Mouse (Mus musculus): ENCODE results near the gene Tssk6. TPM values are rescaled to one million over a fixed set of nuclear protein-coding genes. Genes with fewer than 3 reads are reported as not detected.

Tssk6 gene
- polyA plus RNA-seq, 1 experiment from 2014 or later: 4.2 TPM

DNA sequence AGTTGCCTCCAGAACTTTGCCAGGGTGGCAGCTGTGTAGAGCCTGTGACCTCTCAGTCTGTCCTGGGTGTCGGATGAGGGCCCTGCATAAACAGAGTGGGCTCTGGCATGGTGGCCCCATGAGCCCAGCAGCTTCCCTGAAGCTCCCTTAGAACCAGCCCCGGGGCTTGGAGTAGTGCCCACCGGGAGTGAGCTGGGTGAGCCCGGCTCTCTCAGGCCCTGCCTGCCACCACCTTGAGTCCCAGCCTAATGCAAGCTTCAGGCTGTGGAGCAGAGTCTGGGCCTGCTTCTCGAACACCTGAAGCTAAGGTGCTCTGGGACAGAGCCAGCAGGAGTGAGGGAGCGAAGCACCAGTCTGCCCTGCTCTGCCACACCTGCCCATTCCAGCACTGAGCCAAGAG lies 31.1 kb upstream of the Tssk6 start:
- Histone ChIP-seq H3K9me3 (ENCODE audit: control insufficient read depth, low read length) (no peaks in the 10 kb centered on the region), H3K4me3 (ENCODE audit: low read depth, low read length) (no peak overlapping the region), H3K36me3 (ENCODE audit: control insufficient read depth, insufficient read depth, low read length) (no peaks in the 10 kb centered on the region), H3K27ac (ENCODE audit: low read depth, low read length) (no peak overlapping the region), H3K9ac (ENCODE audit: low read depth, low read length) (no peak overlapping the region), H3K4me1 (replicated peaks; ENCODE audit: control insufficient read depth, insufficient read depth, low read length) (no peaks in the 10 kb centered on the region), H3K4me2 (replicated peaks; ENCODE audit: low read depth, low read length) (no peak overlapping the region), H3K27me3 (ENCODE audit: control insufficient read depth, insufficient read depth, low read length) (no peaks in the 10 kb centered on the region)
- 96% methylated on average over 6 of the region's 6 CpGs for WGBS
- no peak for ATAC-seq (ENCODE audit: low FRiP score)
- no peak for DNase-seq (ENCODE audit: low spot score)

DNA sequence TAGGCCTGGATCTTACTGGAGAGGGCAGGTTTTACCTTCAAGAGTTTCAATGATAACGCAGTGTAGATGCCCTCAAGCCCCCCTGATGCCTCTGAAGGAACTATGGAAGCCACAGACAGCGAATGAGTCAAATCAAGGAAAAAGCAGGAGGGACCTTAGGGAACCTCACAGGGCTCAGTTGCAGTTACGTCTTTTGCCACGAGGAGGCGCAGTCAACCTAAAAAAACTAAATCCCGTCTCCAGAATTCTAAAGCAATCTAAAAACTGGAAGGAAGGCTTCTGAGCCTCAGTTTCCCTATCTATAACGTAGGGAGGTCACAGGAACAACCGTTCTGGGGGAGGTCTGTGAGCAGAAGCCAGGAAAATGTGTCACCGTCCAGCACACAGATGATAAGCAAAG lies 27.8 kb upstream of the Tssk6 start:
- ATAC-seq (ENCODE audit: low FRiP score): no peak
- 12% methylated on average over 9 of the region's 9 CpGs for WGBS
- H3K4me1 ChIP-seq (replicated peaks; ENCODE audit: control insufficient read depth, insufficient read depth, low read length): no peaks in the 10 kb centered on the region
- H3K9ac ChIP-seq (ENCODE audit: low read depth, low read length): no peak overlapping the region
- H3K27ac ChIP-seq (ENCODE audit: low read depth, low read length): no peak overlapping the region
- H3K27me3 ChIP-seq (ENCODE audit: control insufficient read depth, insufficient read depth, low read length): peaks cover 6% of the 10 kb centered on the region
- H3K4me2 ChIP-seq (replicated peaks; ENCODE audit: low read depth, low read length): no peak overlapping the region
- H3K36me3 ChIP-seq (ENCODE audit: control insufficient read depth, insufficient read depth, low read length): no peaks in the 10 kb centered on the region
- H3K9me3 ChIP-seq (ENCODE audit: control insufficient read depth, low read length): no peaks in the 10 kb centered on the region
- no peak overlapping the region for H3K4me3 ChIP-seq (ENCODE audit: low read depth, low read length)
- peak; percentile 86 for DNase-seq (ENCODE audit: low spot score)

DNA sequence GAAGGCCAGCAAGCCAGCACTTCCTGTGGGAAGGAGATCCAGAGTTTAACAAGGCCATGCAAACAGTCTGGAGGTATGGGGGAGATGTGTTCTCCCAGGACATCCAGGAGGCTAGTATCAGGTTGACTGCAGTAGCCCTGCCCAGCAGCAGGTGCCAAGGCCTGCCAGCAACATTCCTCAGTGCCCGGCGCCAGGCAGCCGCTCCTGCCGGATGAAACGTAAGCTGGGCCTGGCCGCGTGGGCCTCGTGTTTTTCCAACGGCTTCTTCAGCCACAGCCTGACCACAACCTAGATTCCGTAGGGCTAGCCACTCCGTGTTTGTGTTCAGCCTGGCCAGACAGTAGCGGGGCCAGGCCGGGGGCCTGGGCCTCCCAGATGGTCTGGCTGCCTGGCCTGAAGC lies 27.3 kb upstream of the Tssk6 start:
- no peaks in the 10 kb centered on the region for H3K4me1 ChIP-seq (replicated peaks; ENCODE audit: control insufficient read depth, insufficient read depth, low read length)

DNA sequence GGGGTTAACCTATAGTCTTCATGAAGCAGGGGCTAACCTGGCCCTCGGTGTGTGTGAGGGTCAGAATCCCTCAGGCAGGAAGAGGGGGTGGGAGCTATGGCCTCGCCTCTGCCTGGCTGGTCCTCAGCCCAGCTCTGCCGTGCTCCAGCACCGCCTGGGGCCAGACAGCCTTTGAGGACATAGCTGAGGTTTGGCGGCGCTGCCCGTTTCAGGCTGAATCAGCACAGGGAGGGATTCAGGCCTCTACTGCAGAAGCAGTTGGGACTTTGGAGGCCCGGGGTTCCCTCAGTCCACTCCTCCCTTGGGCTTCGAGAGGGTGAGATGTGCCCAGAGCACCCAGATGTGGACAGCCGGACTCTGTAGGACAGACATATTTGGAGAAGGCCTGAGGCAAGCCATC lies 25.9 kb upstream of the Tssk6 start:
- Histone ChIP-seq H3K9me3 (ENCODE audit: control insufficient read depth, low read length) (no peaks in the 10 kb centered on the region), H3K27me3 (ENCODE audit: control insufficient read depth, insufficient read depth, low read length) (peaks cover 26% of the 10 kb centered on the region), H3K36me3 (ENCODE audit: control insufficient read depth, insufficient read depth, low read length) (no peaks in the 10 kb centered on the region), H3K4me3 (ENCODE audit: low read depth, low read length) (no peak overlapping the region), H3K4me1 (replicated peaks; ENCODE audit: control insufficient read depth, insufficient read depth, low read length) (no peaks in the 10 kb centered on the region), H3K9ac (ENCODE audit: low read depth, low read length) (no peak overlapping the region), H3K27ac (ENCODE audit: low read depth, low read length) (no peak overlapping the region), H3K4me2 (replicated peaks; ENCODE audit: low read depth, low read length) (no peak overlapping the region)
- ATAC-seq (ENCODE audit: low FRiP score): no peak
- no peak for DNase-seq (ENCODE audit: low spot score)
- WGBS: 44% methylated on average over 10 of the region's 10 CpGs

More for the DNA sequence above, 27.3 kb upstream of the Tssk6 start:
- no peak overlapping the region for H3K9ac ChIP-seq (ENCODE audit: low read depth, low read length)
- ATAC-seq (ENCODE audit: low FRiP score) (no peak), DNase-seq (ENCODE audit: low spot score) (no peak)
- peaks cover 11% of the 10 kb centered on the region for H3K27me3 ChIP-seq (ENCODE audit: control insufficient read depth, insufficient read depth, low read length)
- H3K4me3 ChIP-seq (ENCODE audit: low read depth, low read length): no peak overlapping the region
- no peak overlapping the region for H3K27ac ChIP-seq (ENCODE audit: low read depth, low read length)
- H3K9me3 ChIP-seq (ENCODE audit: control insufficient read depth, low read length): no peaks in the 10 kb centered on the region
- WGBS: 88% methylated on average over 13 of the region's 13 CpGs
- H3K4me2 ChIP-seq (replicated peaks; ENCODE audit: low read depth, low read length): no peak overlapping the region
- no peaks in the 10 kb centered on the region for H3K36me3 ChIP-seq (ENCODE audit: control insufficient read depth, insufficient read depth, low read length)

DNA sequence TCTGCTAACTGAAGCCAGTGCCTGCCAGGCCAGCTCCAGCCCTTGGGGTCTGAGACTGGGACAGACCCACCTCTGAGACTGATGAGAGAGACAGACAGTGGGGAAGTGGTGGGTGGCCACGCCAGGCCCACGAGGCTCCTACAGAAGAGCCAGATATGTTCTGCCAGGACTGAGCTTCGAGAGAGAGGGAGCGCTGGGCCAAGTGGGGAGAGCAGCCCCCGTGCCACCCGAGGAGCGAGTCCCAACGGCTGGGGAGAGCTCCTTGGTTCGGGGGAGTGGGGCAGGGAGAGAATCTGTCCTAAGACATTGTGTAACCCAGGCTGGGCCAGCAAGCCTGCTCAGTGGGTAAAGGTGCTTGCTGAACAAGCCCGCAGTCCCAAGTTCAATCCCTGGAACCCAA lies 25.0 kb upstream of the Tssk6 start:
- ATAC-seq (ENCODE audit: low FRiP score) (no peak), DNase-seq (ENCODE audit: low spot score) (no peak)
- Histone ChIP-seq H3K4me3 (ENCODE audit: low read depth, low read length) (no peak overlapping the region), H3K9me3 (ENCODE audit: control insufficient read depth, low read length) (no peaks in the 10 kb centered on the region), H3K36me3 (ENCODE audit: control insufficient read depth, insufficient read depth, low read length) (no peaks in the 10 kb centered on the region), H3K9ac (ENCODE audit: low read depth, low read length) (no peak overlapping the region), H3K4me2 (replicated peaks; ENCODE audit: low read depth, low read length) (no peak overlapping the region), H3K27ac (ENCODE audit: low read depth, low read length) (no peak overlapping the region), H3K4me1 (replicated peaks; ENCODE audit: control insufficient read depth, insufficient read depth, low read length) (peaks cover 2% of the 10 kb centered on the region; the same call in 1 of the 2 replicates), H3K27me3 (ENCODE audit: control insufficient read depth, insufficient read depth, low read length) (peaks cover 35% of the 10 kb centered on the region)
- 77% methylated on average over 10 of the region's 10 CpGs for WGBS

DNA sequence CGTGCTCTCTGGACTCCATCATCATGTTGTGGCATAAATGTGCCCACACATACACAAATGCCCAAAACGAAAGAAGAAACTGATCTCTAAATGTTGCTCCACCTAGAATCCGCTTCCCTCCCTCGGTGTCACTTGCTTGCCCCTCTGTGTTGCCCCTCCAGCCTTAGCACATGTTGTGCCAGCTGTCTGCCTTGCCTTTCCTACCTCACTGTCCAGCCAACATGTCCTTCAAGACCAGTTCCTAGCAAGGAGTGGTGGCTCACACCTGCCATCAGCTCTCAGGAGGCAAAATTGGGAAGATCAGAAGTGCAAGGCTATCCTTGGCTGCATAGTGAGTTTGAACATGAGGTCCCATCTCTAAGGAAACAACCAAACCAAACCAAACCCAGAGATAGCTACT lies 24.6 kb upstream of the Tssk6 start:
- peaks cover 39% of the 10 kb centered on the region for H3K27me3 ChIP-seq (ENCODE audit: control insufficient read depth, insufficient read depth, low read length)

DNA sequence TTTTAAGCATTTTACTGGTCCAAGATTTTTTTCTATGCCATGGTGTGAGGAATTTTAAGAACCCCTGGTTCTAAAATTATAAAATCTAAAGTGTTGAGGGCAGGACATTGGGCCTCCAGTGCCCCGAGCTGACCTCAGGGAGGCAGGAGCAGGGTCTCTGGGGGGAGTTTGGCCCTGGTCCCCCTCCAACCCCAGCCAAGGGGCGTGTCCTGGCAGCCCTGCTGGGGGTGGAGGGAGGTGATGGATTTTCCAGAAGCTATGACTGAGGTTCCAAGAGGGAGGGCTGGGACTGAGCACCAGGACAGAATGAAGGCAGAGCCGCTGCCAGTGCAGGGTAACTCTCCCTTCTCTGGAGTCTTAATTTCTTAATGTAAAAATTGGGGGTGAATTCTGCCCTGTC lies 24.0 kb upstream of the Tssk6 start:
- ATAC-seq (ENCODE audit: low FRiP score): no peak
- H3K4me3 ChIP-seq (ENCODE audit: low read depth, low read length): no peak overlapping the region
- 56% methylated on average over 3 of the region's 3 CpGs for WGBS

More for the DNA sequence above, 24.6 kb upstream of the Tssk6 start:
- H3K9me3 ChIP-seq (ENCODE audit: control insufficient read depth, low read length): no peaks in the 10 kb centered on the region
- H3K36me3 ChIP-seq (ENCODE audit: control insufficient read depth, insufficient read depth, low read length): no peaks in the 10 kb centered on the region
- ATAC-seq (ENCODE audit: low FRiP score) (no peak), DNase-seq (ENCODE audit: low spot score) (no peak)
- WGBS: 83% methylated on average over 4 of the region's 4 CpGs
- no peak overlapping the region for H3K4me2 ChIP-seq (replicated peaks; ENCODE audit: low read depth, low read length)
- H3K4me1 ChIP-seq (replicated peaks; ENCODE audit: control insufficient read depth, insufficient read depth, low read length): peaks cover 6% of the 10 kb centered on the region; the same call in 1 of the 2 replicates
- H3K4me3 ChIP-seq (ENCODE audit: low read depth, low read length): no peak overlapping the region
- H3K27ac ChIP-seq (ENCODE audit: low read depth, low read length): no peak overlapping the region
- H3K9ac ChIP-seq (ENCODE audit: low read depth, low read length): no peak overlapping the region

DNA sequence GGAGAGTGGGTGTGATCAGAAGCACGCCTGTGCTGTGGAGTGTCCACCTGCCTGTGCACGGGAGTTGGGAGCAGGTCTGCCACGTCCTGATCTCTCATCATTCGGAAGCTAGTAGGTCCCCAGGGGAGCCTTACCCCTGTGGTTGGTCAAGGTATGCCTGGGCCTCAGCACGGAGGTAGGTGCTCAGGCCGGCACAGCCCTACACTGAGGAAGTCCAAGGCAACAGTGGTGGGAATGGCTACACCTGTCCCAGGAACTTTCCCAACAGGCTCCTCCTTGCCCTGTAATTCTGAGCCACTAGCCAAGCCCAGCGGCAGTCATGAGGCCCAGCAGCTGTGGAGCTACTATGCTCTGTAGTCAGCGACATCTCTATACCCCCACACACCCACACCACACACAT lies 22.3 kb upstream of the Tssk6 start:
- H3K4me3 ChIP-seq (ENCODE audit: low read depth, low read length): no peak overlapping the region
- WGBS: 56% methylated on average over 8 of the region's 8 CpGs
- no peak overlapping the region for H3K9ac ChIP-seq (ENCODE audit: low read depth, low read length)
- H3K36me3 ChIP-seq (ENCODE audit: control insufficient read depth, insufficient read depth, low read length): no peaks in the 10 kb centered on the region
- H3K4me2 ChIP-seq (replicated peaks; ENCODE audit: low read depth, low read length): no peak overlapping the region
- H3K27me3 ChIP-seq (ENCODE audit: control insufficient read depth, insufficient read depth, low read length): peaks cover 62% of the 10 kb centered on the region
- ATAC-seq (ENCODE audit: low FRiP score): no peak
- no peak overlapping the region for H3K27ac ChIP-seq (ENCODE audit: low read depth, low read length)
- H3K9me3 ChIP-seq (ENCODE audit: control insufficient read depth, low read length): no peaks in the 10 kb centered on the region
- H3K4me1 ChIP-seq (replicated peaks; ENCODE audit: control insufficient read depth, insufficient read depth, low read length): peaks cover 6% of the 10 kb centered on the region; the same call in 1 of the 2 replicates
- no peak for DNase-seq (ENCODE audit: low spot score)

More for the DNA sequence above, 24.0 kb upstream of the Tssk6 start:
- Histone ChIP-seq H3K27me3 (ENCODE audit: control insufficient read depth, insufficient read depth, low read length) (peaks cover 45% of the 10 kb centered on the region), H3K4me1 (replicated peaks; ENCODE audit: control insufficient read depth, insufficient read depth, low read length) (peaks cover 6% of the 10 kb centered on the region; the same call in 1 of the 2 replicates), H3K9ac (ENCODE audit: low read depth, low read length) (no peak overlapping the region), H3K9me3 (ENCODE audit: control insufficient read depth, low read length) (no peaks in the 10 kb centered on the region), H3K27ac (ENCODE audit: low read depth, low read length) (no peak overlapping the region), H3K4me2 (replicated peaks; ENCODE audit: low read depth, low read length) (no peak overlapping the region), H3K36me3 (ENCODE audit: control insufficient read depth, insufficient read depth, low read length) (no peaks in the 10 kb centered on the region)
- no peak for DNase-seq (ENCODE audit: low spot score)

DNA sequence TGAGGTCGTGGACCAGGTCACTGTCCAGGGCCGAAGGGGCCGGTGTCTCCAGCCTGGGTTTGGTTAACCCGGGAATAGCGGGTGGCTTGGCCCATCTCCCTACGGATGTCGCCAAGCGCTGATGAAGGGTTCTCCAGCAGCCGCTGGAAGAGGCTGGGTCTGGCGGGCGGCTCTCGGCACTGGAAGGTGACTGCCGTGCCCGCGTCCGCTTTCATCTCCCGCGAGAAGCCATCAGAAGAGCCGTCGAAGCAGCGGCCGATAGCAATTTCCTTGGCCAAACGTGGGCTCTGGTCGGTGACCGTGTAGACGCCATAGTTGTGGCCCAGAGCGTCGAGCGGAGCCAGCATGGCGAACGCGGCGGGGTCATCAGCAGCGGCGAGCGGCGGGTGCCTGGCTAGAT lies 21.1 kb upstream of the Tssk6 start:
- Histone ChIP-seq H3K4me1 (replicated peaks; ENCODE audit: control insufficient read depth, insufficient read depth, low read length) (peaks cover 7% of the 10 kb centered on the region; the same call in 1 of the 2 replicates), H3K4me2 (replicated peaks; ENCODE audit: low read depth, low read length) (peak overlapping the region; percentile 39; the same call in 1 of the 2 replicates), H3K4me3 (ENCODE audit: low read depth, low read length) (peak overlapping the region; percentile 14; the same call in 1 of the 2 replicates), H3K36me3 (ENCODE audit: control insufficient read depth, insufficient read depth, low read length) (no peaks in the 10 kb centered on the region), H3K27me3 (ENCODE audit: control insufficient read depth, insufficient read depth, low read length) (peaks cover 73% of the 10 kb centered on the region), H3K27ac (ENCODE audit: low read depth, low read length) (no peak overlapping the region), H3K9ac (ENCODE audit: low read depth, low read length) (no peak overlapping the region), H3K9me3 (ENCODE audit: control insufficient read depth, low read length) (no peaks in the 10 kb centered on the region)
- no peak for ATAC-seq (ENCODE audit: low FRiP score)
- DNase-seq (ENCODE audit: low spot score): peak; percentile 47
- WGBS: 15% methylated on average over 37 of the region's 37 CpGs

Data from hindbrain, embryonic 11.5 days (tissue).